Mouse (Mus musculus) liver, adult 2 months (tissue): ENCODE measurements around the gene Plxnd1. TPM values are rescaled to one million over a fixed set of nuclear protein-coding genes. Genes with fewer than 3 reads are reported as not detected.

Source experiments
- DNase-seq: peaks from one replicate; pipeline ENCODE4 v3.0.0-alpha.2; 2011; ENCODE audit warnings: low read depth, low spot score; ENCODE audit errors: extremely low read depth
- H3K27ac ChIP-seq: fragments of 200-500 bp; replicated peaks from 2 replicates; pipeline ENCODE4 v1.5.1; 2012; ENCODE audit warnings: low read depth, mild to moderate bottlenecking, control low read depth, inconsistent platforms, low read length; ENCODE audit not compliant: insufficient read depth
- H3K27me3 ChIP-seq: fragments of 200-500 bp; 2 replicates; pipeline ENCODE4 v1.6.1; 2012; ENCODE audit warnings: mild to moderate bottlenecking, moderate library complexity, low read length, inconsistent platforms; ENCODE audit not compliant: control insufficient read depth, insufficient read depth
- H3K36me3 ChIP-seq: fragments of 200-500 bp; 2 replicates; pipeline ENCODE4 v1.6.1; 2012; ENCODE audit warnings: low read length, inconsistent platforms; ENCODE audit not compliant: control insufficient read depth, insufficient read depth
- H3K4me1 ChIP-seq: fragments of 200-500 bp; 2 replicates; pipeline ENCODE4 v1.6.1; 2011; ENCODE audit warnings: low read length; ENCODE audit not compliant: control insufficient read depth, insufficient read depth
- H3K4me3 ChIP-seq: fragments of 200-500 bp; 2 replicates; pipeline ENCODE4 v1.5.1; 2011; ENCODE audit warnings: low read depth, mild to moderate bottlenecking, control low read depth, low read length, moderate library complexity; ENCODE audit not compliant: insufficient read depth
- H3K79me2 ChIP-seq: fragments of 200-500 bp; 2 replicates; pipeline ENCODE4 v1.6.1; 2012; ENCODE audit warnings: inconsistent platforms, mild to moderate bottlenecking, low read length, moderate library complexity; ENCODE audit not compliant: control insufficient read depth, insufficient read depth
- H3K9ac ChIP-seq: fragments of 200-500 bp; 2 replicates; pipeline ENCODE4 v1.6.1; 2012; ENCODE audit warnings: low read depth, mild to moderate bottlenecking, control low read depth, inconsistent platforms, low read length
- CTCF ChIP-seq: fragments of 200-500 bp; IDR thresholded peaks from 2 replicates; pipeline ENCODE4 v1.5.1; 2011; ENCODE audit warnings: low read depth, low read length, control low read depth
- POLR2A ChIP-seq: fragments of 200-500 bp; IDR thresholded peaks from 2 replicates; pipeline ENCODE4 v1.6.1; 2011; ENCODE audit warnings: low read length, control low read depth; ENCODE audit not compliant: insufficient read depth; ENCODE audit errors: extremely low read depth
- WGBS: fragments of 180-500 bp; shearing (Covaris S2); methylation state at CpG from one replicate; pipeline ENCODE4 v1.1.7; 2018; 5-methylcytosine and 5-hydroxymethylcytosine counted together
- polyA plus RNA-seq: library from polyadenylated mRNA; depleted of rRNA; stranded (reverse); fragments of >200 nt; gene quantifications from 2 replicates; pipeline ENCODE4 v1.2.3, GENCODE M21; 2012
- total RNA-seq: library from RNA; depleted of rRNA; stranded (reverse); fragments of >200 nt; gene quantifications from 2 replicates; pipeline ENCODE4 v1.2.3, GENCODE M21; 2014

Gene Plxnd1
- total and polyA plus RNA-seq, 2 experiments, result 12.4 to 18.4 TPM

DNA sequence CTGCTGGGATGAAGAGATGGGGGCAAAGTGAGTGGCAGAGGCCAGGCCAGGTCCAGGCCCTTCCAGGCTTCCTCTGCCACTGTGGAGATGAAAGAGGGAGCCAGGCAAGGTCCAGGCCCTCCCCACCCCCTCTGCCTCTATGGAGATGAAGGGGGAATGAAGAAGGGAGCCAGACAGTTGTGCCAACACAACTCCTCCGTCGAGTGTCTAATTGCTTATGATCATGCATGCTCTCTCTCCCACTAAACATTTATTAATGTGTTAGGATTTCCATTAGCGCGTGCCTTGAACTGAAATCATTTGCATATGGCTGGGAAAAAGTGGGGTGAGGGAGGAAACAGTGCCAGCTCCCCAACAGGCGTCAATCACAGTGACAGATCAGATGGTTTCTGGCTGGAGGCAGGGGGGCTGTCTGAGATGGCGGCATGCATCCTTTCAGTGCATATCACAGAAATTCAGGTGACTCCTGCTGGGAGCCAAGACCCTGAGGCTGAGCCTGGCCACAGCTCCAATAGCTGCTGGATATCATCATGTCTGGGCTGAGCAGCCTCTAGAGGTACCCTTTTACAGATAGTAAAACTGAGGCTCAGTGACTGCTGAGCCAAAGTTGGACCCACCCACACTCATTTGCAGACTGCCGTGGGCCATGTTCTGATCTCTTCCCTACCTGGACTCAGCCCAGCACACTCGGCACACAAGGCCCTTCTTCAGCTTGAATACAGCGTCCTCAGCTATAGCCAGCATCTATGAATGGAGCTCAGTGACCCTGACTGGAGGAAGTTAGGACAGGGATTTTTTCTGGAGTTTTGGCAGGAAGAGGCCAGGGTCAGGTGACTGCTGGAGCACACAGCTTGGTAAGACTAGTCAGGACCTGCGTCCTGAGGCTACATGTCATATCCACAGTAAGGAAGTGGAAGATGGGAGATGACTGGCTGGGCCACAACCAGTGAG, 67.2 kb downstream of the Plxnd1 start:
- H3K27me3 ChIP-seq, result no peaks in the 10 kb centered on the region
- no peak overlapping the region for H3K27ac ChIP-seq
- no peak overlapping the region for H3K9ac ChIP-seq
- H3K79me2 ChIP-seq, result no peaks in the 10 kb centered on the region
- H3K4me3 ChIP-seq, result no peak overlapping the region
- 85% methylated on average over 10 of the region's 10 CpGs for WGBS
- TF ChIP-seq CTCF (no peak), POLR2A (no peak)
- DNase-seq, result no peak
- H3K36me3 ChIP-seq, result no peaks in the 10 kb centered on the region
- H3K4me1 ChIP-seq, result no peaks in the 10 kb centered on the region

DNA sequence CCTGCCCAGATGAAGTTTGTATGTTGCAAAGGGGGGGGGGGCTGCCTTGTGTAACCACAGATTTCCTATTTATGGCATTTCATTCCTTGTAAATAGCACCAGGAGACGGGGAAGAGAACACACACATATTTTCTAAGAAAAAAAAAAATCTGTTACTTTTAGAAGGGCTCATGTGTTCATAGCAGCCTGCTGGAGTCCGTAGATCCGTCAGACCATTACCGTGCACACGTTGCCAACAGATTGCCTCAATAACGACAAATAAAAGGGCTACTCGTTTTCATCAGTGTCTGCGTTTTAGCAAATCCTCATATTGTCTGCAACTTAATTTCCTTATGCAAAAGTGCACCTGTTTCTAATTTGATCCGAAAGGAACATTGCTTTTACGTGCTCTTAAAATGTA, 68.4 kb downstream of the Plxnd1 start:
- WGBS, result 93% methylated on average over 10 of the region's 10 CpGs
- Histone ChIP-seq H3K4me1 (no peaks in the 10 kb centered on the region), H3K27me3 (no peaks in the 10 kb centered on the region)

DNA sequence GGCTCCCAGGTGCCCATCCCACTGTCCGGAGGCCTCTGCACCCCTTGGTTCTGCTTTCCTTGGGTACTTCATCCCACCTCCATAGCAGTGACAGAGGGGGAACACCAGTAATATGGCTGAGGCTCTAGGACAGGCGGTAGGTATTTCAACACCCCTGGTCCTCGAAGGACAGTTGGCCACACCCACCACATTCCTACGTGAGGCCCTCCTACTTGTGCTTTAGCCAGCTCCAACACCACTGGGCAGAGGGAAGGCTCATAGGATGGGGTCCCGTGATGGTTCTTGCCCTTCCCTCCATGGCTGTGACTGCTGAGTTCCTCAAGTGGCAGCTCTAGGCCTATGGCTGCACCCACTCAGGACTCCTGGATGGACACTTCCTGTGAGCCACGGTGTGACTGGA, 70.0 kb downstream of the Plxnd1 start:
- no peak for DNase-seq
- no peaks in the 10 kb centered on the region for H3K79me2 ChIP-seq
- no peaks in the 10 kb centered on the region for H3K27me3 ChIP-seq
- no peaks in the 10 kb centered on the region for H3K36me3 ChIP-seq
- no peak overlapping the region for H3K9ac ChIP-seq
- H3K4me1 ChIP-seq, result no peaks in the 10 kb centered on the region
- H3K27ac ChIP-seq, result no peak overlapping the region
- H3K4me3 ChIP-seq, result no peak overlapping the region
- TF ChIP-seq POLR2A (no peak), CTCF (no peak)
- 63% methylated on average over 6 of the region's 6 CpGs for WGBS

More for the DNA sequence above, 68.4 kb downstream of the Plxnd1 start:
- H3K27ac ChIP-seq, result no peak overlapping the region
- no peaks in the 10 kb centered on the region for H3K79me2 ChIP-seq
- TF ChIP-seq POLR2A, result no peak
- TF ChIP-seq CTCF, result no peak
- no peaks in the 10 kb centered on the region for H3K36me3 ChIP-seq
- no peak overlapping the region for H3K9ac ChIP-seq
- no peak overlapping the region for H3K4me3 ChIP-seq
- DNase-seq, result no peak

DNA sequence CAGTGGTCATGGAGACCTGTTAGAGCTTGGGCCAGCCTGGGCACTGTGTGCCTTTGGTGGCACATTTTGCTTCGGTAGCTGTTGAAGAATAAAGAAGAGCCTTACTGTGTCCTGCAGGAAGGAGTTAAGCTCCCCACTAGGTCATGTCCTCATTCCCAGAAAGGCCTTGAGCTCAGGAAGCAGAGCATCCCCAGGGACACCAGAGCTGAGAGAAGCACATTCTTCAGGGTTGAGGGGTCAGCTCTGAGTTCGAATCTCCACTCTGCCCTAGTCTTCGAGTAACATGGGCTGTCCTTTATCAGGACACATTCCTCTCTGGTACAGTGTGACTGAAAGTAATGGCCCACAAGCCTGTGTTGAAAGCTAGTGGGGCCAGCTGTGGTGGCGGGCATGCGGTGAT, 74.9 kb downstream of the Plxnd1 start:
- no peak for TF ChIP-seq CTCF
- TF ChIP-seq POLR2A, result no peak

DNA sequence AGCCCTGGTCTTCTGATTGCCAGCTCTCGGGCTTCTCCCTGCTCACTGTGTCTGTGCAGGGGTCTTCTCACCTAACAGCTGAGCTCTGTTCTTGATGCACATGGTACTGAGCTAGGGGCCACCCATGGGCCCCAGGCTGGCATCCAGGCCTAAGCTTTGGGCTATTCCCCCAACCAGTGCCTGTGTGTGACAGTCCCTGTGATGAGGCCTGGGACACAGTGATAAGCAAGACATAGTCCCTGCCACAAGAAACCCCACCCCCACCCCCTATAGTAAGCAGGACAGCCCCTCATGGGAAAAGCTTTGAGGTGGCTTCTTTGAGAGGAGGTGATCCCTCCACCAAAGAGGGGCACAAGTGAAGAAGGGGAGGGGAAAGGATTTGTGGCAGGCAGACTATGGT, 76.2 kb downstream of the Plxnd1 start:
- H3K9ac ChIP-seq, result no peak overlapping the region
- TF ChIP-seq POLR2A, result no peak
- no peak for TF ChIP-seq CTCF
- no peaks in the 10 kb centered on the region for H3K36me3 ChIP-seq
- 100% methylated on average over 1 of the region's 1 CpGs for WGBS
- H3K4me3 ChIP-seq, result no peak overlapping the region
- no peak for DNase-seq
- no peaks in the 10 kb centered on the region for H3K27me3 ChIP-seq
- H3K27ac ChIP-seq, result no peak overlapping the region
- no peaks in the 10 kb centered on the region for H3K4me1 ChIP-seq
- no peaks in the 10 kb centered on the region for H3K79me2 ChIP-seq

More for the DNA sequence above, 74.9 kb downstream of the Plxnd1 start:
- Histone ChIP-seq H3K4me1 (no peaks in the 10 kb centered on the region), H3K4me3 (no peak overlapping the region), H3K27me3 (no peaks in the 10 kb centered on the region), H3K36me3 (no peaks in the 10 kb centered on the region), H3K9ac (no peak overlapping the region), H3K79me2 (no peaks in the 10 kb centered on the region), H3K27ac (no peak overlapping the region)
- DNase-seq, result no peak
- WGBS, result 88% methylated on average over 5 of the region's 5 CpGs

DNA sequence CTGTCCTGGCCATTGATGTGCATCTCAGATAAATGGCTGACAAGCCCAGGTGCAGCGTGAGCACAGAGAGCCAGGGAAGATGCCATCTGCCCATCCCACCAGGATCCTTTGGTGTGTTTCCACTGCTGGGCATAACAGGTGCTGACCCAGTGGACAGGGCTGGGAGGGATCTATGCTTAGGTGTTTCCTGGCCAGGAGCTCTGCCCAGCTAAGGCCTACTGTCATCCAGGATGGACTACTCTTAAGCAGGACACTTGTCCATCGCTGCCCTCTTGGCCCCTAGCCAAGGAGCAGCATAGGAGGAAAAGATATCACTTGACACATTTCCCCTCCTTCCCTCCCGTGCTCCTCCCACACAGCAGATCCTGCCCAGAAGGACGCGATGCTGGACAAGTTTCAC, 78.2 kb downstream of the Plxnd1 start:
- Histone ChIP-seq H3K4me1 (no peaks in the 10 kb centered on the region), H3K27me3 (no peaks in the 10 kb centered on the region), H3K27ac (no peak overlapping the region), H3K4me3 (no peak overlapping the region), H3K9ac (no peak overlapping the region), H3K36me3 (no peaks in the 10 kb centered on the region), H3K79me2 (no peaks in the 10 kb centered on the region)
- 77% methylated on average over 5 of the region's 5 CpGs for WGBS
- TF ChIP-seq CTCF (no peak), POLR2A (no peak)
- DNase-seq, result no peak
